Mouse (Mus musculus) layer of hippocampus, postnatal 10 days (tissue): ENCODE data around the gene Npb. TPM values are rescaled to one million over a fixed set of nuclear protein-coding genes. Genes with fewer than 3 reads are reported as not detected.

ENCODE experiments used
- microRNA-seq, 2 experiments: library from miRNA; unstranded; fragments of <30 nt; microRNA quantifications; one replicate each; pipeline ENCODE4 v1.2.0; 2021
- total RNA-seq, 2 experiments: library from RNA; stranded (reverse); gene quantifications; 2 replicates each; pipeline ENCODE4 v1.2.3; 2021

The Npb gene
- total RNA-seq, 2 experiments from 2014 or later, result 2.2 to 2.4 TPM

Small RNAs within 50 kb of the gene (microRNA-seq; reads per million reads assigned to microRNA genes)
- 0.98 to 2.2 reads per million in 2 experiments for gene Mir6936

Other genes with a start within 250 kb of the Npb start
- not detected for gene Fscn2, start 246.9 kb upstream of the Npb start, total RNA-seq
- 10 to 100 TPM; 58.8 to 62.0 TPM for gene Faap100, start 229.7 kb upstream of the Npb start, total RNA-seq
- 10 to 100 TPM; 71.2 to 71.4 TPM for gene Nploc4, start 170.8 kb upstream of the Npb start, total RNA-seq
- 10 to 100 TPM in 1 of 2 experiments, not detected in 1; 12.5 TPM for gene Tspan10, start 165.8 kb upstream of the Npb start, total RNA-seq
- gene Pde6g, start 155.0 kb upstream of the Npb start, total RNA-seq, result under 1 TPM; 0.20 to 0.41 TPM
- 10 to 100 TPM; 10.4 to 10.5 TPM for gene Oxld1, start 150.4 kb upstream of the Npb start, total RNA-seq
- gene Ccdc137, start 150.4 kb upstream of the Npb start, total RNA-seq, result 10 to 100 TPM; 26.5 to 27.8 TPM
- gene Arl16, start 140.9 kb upstream of the Npb start, total RNA-seq, result 10 to 100 TPM; 57.9 to 61.5 TPM
- gene Mrpl12, start 123.9 kb upstream of the Npb start, total RNA-seq, result 10 to 100 TPM; 76.4 to 82.3 TPM
- gene Slc25a10, start 116.6 kb upstream of the Npb start, total RNA-seq, result 10 to 100 TPM; 24.5 to 25.8 TPM
- gene Gcgr, start 77.8 kb upstream of the Npb start, total RNA-seq, result under 1 TPM in 1 of 2 experiments, not detected in 1; 0.18 TPM
- gene Mcrip1, start 58.8 kb upstream of the Npb start, total RNA-seq, result 100 to 1,000 TPM in 1 of 2 experiments, 10 to 100 TPM in 1; 95.4 to 107 TPM
- gene Ppp1r27, start 57.3 kb upstream of the Npb start, total RNA-seq, result not detected
- 100 to 1,000 TPM; 153 to 161 TPM for gene P4hb, start 35.2 kb upstream of the Npb start, total RNA-seq
- gene Arhgdia, start 26.9 kb upstream of the Npb start, total RNA-seq, result 100 to 1,000 TPM; 344 to 379 TPM
- 10 to 100 TPM; 79.8 to 91.3 TPM for gene Alyref, start 10.1 kb upstream of the Npb start, total RNA-seq
- 100 to 1,000 TPM in 1 of 2 experiments, 10 to 100 TPM in 1; 93.5 to 107 TPM for gene Anapc11, start 10.1 kb upstream of the Npb start, total RNA-seq
- 100 to 1,000 TPM; 132 to 145 TPM for gene Pcyt2, start 9.5 kb downstream of the Npb start, total RNA-seq
- gene Sirt7, start 16.8 kb downstream of the Npb start, total RNA-seq, result 10 to 100 TPM; 33.5 to 39.7 TPM
- gene Mafg, start 25.1 kb downstream of the Npb start, total RNA-seq, result 10 to 100 TPM; 79.3 to 86.7 TPM
- gene Pycr1, start 35.3 kb downstream of the Npb start, total RNA-seq, result 1 to 10 TPM; 3.5 to 5.3 TPM
- 1 to 10 TPM; 1.1 to 2.1 TPM for gene Myadml2, start 39.7 kb downstream of the Npb start, total RNA-seq
- 1 to 10 TPM; 5.8 to 7.4 TPM for gene Notum, start 52.7 kb downstream of the Npb start, total RNA-seq
- gene Aspscr1, start 64.5 kb downstream of the Npb start, total RNA-seq, result 10 to 100 TPM; 55.5 to 62.5 TPM
- 10 to 100 TPM; 30.1 to 32.0 TPM for gene Cenpx, start 105.3 kb downstream of the Npb start, total RNA-seq
- gene Lrrc45, start 105.4 kb downstream of the Npb start, total RNA-seq, result 10 to 100 TPM; 61.1 to 71.1 TPM
- gene Rac3, start 113.0 kb downstream of the Npb start, total RNA-seq, result 100 to 1,000 TPM; 247 to 249 TPM
- gene Dcxr, start 118.8 kb downstream of the Npb start, total RNA-seq, result 10 to 100 TPM in 1 of 2 experiments, 1 to 10 TPM in 1; 7.8 to 10.2 TPM
- 1 to 10 TPM; 2.6 to 2.8 TPM for gene Cbr2, start 123.6 kb downstream of the Npb start, total RNA-seq
- 10 to 100 TPM; 18.7 to 22.2 TPM for gene Hmga1b, start 154.3 kb downstream of the Npb start, total RNA-seq
- 10 to 100 TPM; 89.5 to 91.8 TPM for gene Rfng, start 175.7 kb downstream of the Npb start, total RNA-seq
- gene Gps1, start 175.8 kb downstream of the Npb start, total RNA-seq, result 100 to 1,000 TPM; 136 to 144 TPM
- 10 to 100 TPM; 42.3 to 44.5 TPM for gene Dus1l, start 187.9 kb downstream of the Npb start, total RNA-seq
- gene Fasn, start 216.1 kb downstream of the Npb start, total RNA-seq, result 100 to 1,000 TPM; 286 to 320 TPM